Mouse (Mus musculus): ENCODE results near the gene Foxc1.

- no peak for TF ChIP-seq CTCF (IDR thresholded peaks at IDR 0.05; ENCODE audit: low read depth, low read length)
- TF ChIP-seq POLR2A (IDR thresholded peaks at IDR 0.05; ENCODE audit: extremely low read depth, insufficient read depth, low read length), result no peak
Observed at GRCm38 (mm10) chr13:31779281-31779981, 27.0 kb upstream of the Foxc1 start.

Measured in liver, adult 2 months (tissue).